Mouse (Mus musculus): Measurements from ENCODE around the gene Psmb4. TPM values are rescaled to one million over a fixed set of nuclear protein-coding genes. Genes with fewer than 3 reads are reported as not detected.
"Not testable (repeated sequence)": the region's sequence is repeated elsewhere in the genome, so short reads cannot be mapped to it uniquely, and the experiment has no call there.

Psmb4 gene
- total RNA-seq, 2 experiments from 2014 or later = 245 to 288 TPM

DNA sequence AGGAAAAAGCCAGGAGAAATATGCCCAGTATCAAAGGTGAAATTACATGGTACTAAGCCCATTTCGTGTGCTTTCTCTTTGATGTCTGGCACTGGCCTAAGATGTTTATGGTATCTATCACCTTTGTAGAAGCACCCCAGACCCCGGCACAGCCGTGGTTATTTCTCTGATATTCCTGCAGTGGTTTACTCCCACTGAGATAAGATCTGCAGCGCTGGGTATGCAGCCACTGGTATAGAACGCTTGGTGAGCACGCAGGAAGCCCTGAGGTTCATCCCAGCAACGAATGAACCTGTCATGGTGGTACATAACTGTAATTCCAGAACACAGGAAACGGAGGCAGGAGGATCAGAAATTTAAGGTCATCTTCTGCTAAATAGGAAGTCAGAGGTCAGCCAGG lies 37.9 kb upstream of the Psmb4 start:
- DNase-seq (ENCODE audit: extremely low spot score in 1 of 2, low spot score in 2 of 2) = no peak
- Histone ChIP-seq H3K4me3 (no peak overlapping the region), H3K27ac (no peak overlapping the region)
- intact Hi-C loops (cut with DNase I) = no loop called here
- no peak for TF ChIP-seq CTCF (IDR thresholded peaks at IDR 0.05)

DNA sequence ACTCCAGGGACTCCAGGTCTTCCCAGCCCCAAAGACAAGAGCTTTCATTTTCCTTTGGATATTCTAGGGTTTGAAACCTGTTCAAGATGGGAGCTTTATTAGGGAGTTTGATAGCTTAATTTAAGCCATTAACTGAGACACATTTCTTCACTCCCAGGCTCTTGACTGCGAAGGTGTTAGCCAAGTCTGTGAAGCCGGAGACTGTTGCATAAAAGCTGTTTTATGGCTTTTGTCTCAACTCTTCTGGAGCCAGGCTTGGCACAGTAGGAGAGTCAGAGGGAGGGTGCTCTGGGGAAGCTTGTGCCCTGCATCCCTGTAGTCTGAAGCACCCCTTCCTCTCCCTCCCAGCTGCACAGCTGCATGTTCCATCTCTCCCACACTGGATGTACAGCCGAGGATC lies 35.6 kb upstream of the Psmb4 start:
- no peak for TF ChIP-seq CTCF (IDR thresholded peaks at IDR 0.05)

DNA sequence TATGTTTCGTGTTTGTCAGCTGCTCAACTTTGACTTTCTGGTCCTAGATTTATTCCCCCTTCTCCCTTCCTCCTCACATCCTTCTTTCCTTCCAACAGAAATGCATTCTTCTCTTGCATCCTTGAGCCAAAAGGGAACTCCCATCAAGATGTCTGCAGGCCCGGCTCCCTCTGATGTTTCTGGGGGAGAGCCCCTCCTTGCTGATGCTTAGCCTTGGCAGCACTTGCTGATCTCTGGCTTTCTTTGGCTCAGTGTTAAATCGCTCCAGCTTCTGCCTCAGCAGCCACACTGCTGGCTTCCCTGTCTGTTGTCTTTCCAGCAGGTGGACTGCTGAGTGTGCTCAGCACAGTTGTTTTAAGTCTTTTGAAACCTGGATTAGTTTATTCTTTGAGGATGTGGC lies 34.3 kb upstream of the Psmb4 start:
- DNase-seq (ENCODE audit: extremely low spot score in 1 of 2, low spot score in 2 of 2) = no peak
- TF ChIP-seq CTCF (IDR thresholded peaks at IDR 0.05) = no peak
- Histone ChIP-seq H3K27ac (no peak overlapping the region), H3K4me3 (no peak overlapping the region)
- intact Hi-C loops (cut with DNase I) = no loop called here

More for the DNA sequence above, 35.6 kb upstream of the Psmb4 start:
- DNase-seq (ENCODE audit: extremely low spot score in 1 of 2, low spot score in 2 of 2) = no peak
- Histone ChIP-seq H3K4me3 (no peak overlapping the region), H3K27ac (no peak overlapping the region)
- intact Hi-C loops (cut with DNase I) = no loop called here

DNA sequence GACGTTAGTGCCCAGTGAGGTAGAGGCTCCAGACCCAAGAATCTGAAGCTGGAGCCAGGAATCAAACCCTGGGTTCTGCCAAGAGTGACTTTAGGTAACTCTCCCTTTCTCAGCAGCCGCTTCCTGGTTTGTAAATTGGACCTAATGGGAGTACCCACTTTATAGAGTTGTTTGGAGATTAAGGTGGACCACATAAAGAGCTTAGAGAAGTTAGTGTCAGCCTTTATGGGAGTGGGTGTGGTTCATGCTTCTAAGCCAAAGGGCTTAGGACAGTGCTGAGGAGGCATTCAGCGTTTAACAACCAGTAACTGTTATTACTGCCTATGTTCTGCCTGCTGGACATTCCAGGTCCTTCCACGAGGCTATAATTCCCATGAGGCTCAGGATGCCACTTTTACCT lies 32.1 kb upstream of the Psmb4 start:
- no peak overlapping the region for H3K27ac ChIP-seq
- H3K4me3 ChIP-seq = no peak overlapping the region
- no peak for DNase-seq (ENCODE audit: extremely low spot score in 1 of 2, low spot score in 2 of 2)
- intact Hi-C loops (cut with DNase I) = no loop called here
- no peak for TF ChIP-seq CTCF (IDR thresholded peaks at IDR 0.05)

DNA sequence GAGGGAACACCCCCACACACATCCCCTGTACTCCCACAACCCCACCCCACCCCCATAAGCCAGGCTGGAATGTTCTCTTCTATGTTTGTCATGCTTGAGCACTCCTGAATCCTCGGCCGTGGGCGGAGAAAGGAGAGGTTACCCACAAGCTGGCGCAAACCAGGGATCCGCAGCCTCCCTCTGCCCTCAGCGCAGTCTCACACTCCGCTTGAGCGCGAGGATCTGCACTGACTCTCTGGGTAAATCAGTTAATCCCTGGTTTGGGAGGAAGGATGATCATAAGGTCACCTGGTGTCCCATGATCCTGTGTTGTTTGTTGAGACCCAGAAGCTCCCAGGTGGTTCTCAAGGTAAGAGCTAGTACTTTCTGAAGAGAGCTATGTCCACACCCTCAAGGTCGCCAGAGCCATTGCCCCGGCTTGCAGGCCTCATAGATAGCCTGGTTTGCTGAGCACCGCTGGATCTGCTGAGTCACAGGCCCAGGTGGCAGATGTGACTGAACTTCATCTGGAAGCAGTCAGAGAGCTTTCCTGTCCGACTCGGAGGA lies 31.1 kb upstream of the Psmb4 start:
- no peak overlapping the region for H3K27ac ChIP-seq
- TF ChIP-seq CTCF (IDR thresholded peaks at IDR 0.05) = no peak
- no peak overlapping the region for H3K4me3 ChIP-seq
- intact Hi-C loops (cut with DNase I) = no loop called here
- peak; percentile 34 to 41 for DNase-seq (ENCODE audit: extremely low spot score in 1 of 2, low spot score in 2 of 2)

DNA sequence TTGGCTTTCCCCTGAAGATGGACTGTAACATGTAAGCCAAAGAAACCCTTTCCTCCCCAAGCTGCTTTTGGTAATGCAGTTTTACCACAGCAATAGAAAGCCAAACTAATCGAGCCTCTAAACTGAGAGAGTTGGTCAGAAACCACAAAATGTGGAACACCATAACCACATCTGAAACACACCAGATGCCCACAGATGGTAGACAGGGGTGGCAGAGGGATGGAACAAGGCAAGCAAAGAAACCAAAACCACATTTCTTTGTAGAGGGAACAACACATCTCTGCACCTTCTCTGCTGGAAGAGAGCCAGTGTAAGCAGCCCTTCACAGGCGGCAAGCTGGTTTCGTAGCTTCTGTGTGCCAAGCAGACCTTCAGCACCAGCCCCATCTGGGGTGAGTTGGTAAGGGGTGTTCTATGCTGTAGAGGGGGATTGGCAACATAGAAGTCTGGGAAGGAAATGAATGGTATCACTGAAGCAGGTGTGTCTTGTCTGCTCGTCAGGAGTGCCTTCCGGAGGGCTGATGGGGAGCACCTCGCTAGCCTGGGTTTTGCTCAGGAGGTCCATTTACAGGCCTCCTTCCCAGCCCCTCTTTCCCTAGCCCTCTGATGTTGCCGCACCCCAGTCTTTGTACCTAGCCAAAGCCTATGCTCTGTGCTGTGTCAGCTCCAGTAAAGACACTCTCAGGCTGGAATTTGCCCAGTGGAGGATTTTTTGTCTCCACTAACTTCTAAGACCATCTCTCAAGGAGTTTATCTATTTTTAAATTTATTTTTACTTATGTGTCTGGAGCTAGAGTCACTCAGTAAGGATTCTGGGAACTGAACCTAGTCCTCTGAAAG lies 29.4 kb upstream of the Psmb4 start:
- intact Hi-C loops (cut with DNase I) = no loop called here
- TF ChIP-seq CTCF (IDR thresholded peaks at IDR 0.05) = no peak
- H3K27ac ChIP-seq = no peak overlapping the region
- no peak overlapping the region for H3K4me3 ChIP-seq
- DNase-seq (ENCODE audit: extremely low spot score in 1 of 2, low spot score in 2 of 2) = no peak

DNA sequence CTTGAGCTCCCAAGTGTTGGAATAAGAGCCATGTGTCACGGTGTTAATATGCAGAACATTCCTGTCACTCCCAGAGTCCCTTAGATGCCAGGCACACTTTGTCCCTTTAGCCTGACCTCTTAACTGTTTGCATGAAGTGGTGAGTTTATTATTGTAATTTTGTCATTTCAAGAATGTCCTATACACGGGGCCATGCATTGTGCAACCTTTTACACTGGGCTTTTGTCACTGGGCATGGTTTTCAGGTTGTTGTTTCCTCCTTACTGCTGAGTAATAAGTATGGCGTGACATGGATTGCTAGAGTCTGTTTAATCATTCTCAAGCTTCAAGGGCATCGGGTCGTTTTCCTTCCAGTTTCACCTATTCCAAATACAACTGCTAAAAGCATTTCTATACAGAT lies 27.0 kb upstream of the Psmb4 start:
- H3K27ac ChIP-seq = no peak overlapping the region
- DNase-seq (ENCODE audit: extremely low spot score in 1 of 2, low spot score in 2 of 2) = no peak
- intact Hi-C loops (cut with DNase I) = no loop called here
- TF ChIP-seq CTCF (IDR thresholded peaks at IDR 0.05) = no peak
- H3K4me3 ChIP-seq = no peak overlapping the region

DNA sequence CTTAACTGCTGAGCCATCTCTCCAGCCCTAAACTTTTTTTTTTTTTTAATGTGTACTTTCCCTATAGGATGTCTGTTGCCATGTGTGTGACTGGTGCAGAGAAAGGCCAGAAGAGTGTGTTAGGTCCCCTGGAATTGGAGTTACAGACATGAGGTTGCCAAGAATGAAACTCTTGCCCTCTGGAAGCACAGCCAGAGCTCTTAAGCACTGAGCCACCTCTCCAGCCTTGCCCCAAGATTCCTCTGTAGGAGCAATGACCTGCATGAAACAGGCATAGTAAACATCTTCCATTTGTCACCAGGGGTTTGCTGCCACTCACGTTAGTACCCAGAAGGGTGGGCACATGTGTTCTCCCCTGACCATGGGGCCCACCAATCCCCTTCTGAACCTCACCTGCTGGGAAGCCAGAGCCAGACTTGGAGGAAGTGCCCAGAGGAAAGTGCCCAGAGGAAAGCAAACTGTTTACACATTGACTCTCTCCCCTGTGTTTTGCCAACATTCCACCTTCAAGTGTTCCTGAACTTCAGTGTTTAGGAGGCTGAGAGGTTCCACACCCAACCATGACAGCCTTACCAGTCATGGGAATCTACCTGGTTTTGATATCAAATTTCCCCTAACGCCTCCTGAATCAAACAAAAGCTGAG lies 24.4 kb upstream of the Psmb4 start:
- Histone ChIP-seq H3K27ac (no peak overlapping the region), H3K4me3 (no peak overlapping the region)
- intact Hi-C loops (cut with DNase I) = no loop called here
- no peak for TF ChIP-seq CTCF (IDR thresholded peaks at IDR 0.05)
- DNase-seq (ENCODE audit: extremely low spot score in 1 of 2, low spot score in 2 of 2) = no peak

DNA sequence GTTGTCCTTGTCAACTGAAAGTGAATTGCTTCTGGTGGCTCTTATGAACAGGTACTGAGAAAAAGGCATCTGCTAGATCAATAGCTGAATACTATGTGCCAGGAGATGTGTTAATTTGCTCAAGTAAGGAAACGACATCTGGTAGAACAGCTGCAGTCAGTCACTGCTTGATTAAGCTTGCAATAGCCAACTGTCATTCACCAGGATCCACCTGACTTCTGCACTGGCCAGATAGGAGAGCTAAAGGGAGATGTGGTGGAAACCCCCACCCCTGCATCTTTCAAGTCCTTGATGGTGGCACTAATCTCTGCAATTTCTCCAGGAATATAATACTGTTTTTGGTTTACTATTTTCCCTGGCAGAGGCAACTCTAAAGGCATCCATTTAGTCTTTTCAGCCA lies 19.7 kb upstream of the Psmb4 start:
- DNase-seq (ENCODE audit: extremely low spot score in 1 of 2, low spot score in 2 of 2) = no peak
- Histone ChIP-seq H3K27ac (no peak overlapping the region), H3K4me3 (no peak overlapping the region)
- no peak for TF ChIP-seq CTCF (IDR thresholded peaks at IDR 0.05)
- intact Hi-C loops (cut with DNase I) = loop anchor here (10.0 kb wide), 2 partner anchors 372 to 542 kb away; partner anchors contain the start of gene C2cd4d

DNA sequence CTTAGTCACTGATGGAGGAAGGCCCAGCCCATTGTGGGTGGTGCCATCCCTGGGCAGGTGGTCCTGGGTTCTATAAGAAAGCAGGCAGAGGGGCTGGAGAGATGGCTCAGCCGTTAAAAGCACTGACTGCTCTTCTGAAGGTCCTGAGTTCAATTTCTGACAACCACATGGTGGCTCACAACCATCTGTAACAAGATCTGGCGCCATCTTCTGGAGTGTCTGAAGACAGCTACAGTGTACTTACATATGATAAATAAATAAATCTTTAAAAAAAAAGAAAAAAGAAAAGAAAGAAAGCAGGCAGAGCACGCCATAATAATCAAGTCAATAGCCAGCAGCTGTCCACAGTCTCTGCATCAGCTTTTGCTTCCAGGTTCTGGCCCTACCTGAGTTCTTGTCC lies 18.0 kb upstream of the Psmb4 start:
- H3K4me3 ChIP-seq; DNase-seq (ENCODE audit: extremely low spot score in 1 of 2, low spot score in 2 of 2); H3K27ac ChIP-seq: not testable (repeated sequence)
- intact Hi-C loops (cut with DNase I) = loop anchor here (5.0 to 10.0 kb wide), 5 partner anchors 92 to 540 kb away; partner anchors contain the start of gene C2cd4d
- TF ChIP-seq CTCF (IDR thresholded peaks at IDR 0.05) = peak; percentile 21

DNA sequence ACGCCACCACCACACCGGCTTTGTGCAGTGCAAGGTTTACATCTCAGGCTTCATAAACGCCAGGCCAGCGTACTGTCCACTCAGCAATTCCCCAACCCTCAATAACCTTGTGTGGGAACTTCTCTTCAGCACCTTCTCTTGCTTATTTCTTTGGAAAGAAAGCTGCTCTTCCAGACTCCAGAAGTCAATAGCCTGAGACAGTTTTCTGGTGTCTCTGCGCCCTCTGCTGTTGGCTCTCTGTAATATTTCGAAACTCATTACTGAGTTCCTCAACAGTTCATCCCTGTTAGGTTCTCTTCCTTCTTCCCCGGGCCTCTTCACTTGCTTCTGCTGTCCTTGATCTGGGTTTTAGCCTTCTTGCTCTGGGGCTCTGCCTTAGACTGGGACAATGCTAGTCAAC lies 16.0 kb upstream of the Psmb4 start:
- no peak overlapping the region for H3K4me3 ChIP-seq

DNA sequence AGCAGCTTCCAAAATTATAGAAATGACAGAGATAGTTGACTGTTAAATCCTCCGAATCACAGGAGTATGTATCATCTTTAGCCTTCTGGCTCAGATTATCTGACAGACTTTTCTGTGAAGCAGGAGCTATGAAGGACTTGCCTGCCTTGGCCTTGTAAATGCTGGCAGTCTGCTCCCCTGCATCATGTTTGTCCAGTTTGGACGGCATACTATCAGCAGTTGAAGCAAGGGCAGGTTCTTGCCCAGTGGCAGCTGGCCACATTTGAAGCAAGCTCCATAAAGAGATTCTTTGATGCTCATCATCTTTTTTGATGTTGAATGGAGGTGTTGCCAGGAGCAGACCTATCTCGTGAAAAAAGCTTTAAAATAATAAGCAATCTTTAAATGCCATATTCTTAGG lies 7.3 kb upstream of the Psmb4 start:
- DNase-seq (ENCODE audit: extremely low spot score in 1 of 2, low spot score in 2 of 2) = no peak
- intact Hi-C loops (cut with DNase I) = no loop called here
- H3K4me3 ChIP-seq = no peak overlapping the region
- no peak overlapping the region for H3K27ac ChIP-seq
- no peak for TF ChIP-seq CTCF (IDR thresholded peaks at IDR 0.05)

More for the DNA sequence above, 16.0 kb upstream of the Psmb4 start:
- H3K27ac ChIP-seq = no peak overlapping the region
- intact Hi-C loops (cut with DNase I) = loop anchor here (2.0 to 10.0 kb wide), 6 partner anchors 90 to 538 kb away; partner anchors contain the start of gene C2cd4d
- TF ChIP-seq CTCF (IDR thresholded peaks at IDR 0.05) = peak; percentile 81
- peak; percentile 56 to 59 for DNase-seq (ENCODE audit: extremely low spot score in 1 of 2, low spot score in 2 of 2)

All from left cerebral cortex, adult 2 months (tissue).